Mouse (Mus musculus): ENCODE results near the gene Clic1.

- TF ChIP-seq CTCF (IDR thresholded peaks at IDR 0.05; ENCODE audit: control insufficient read depth, insufficient read depth, low read length) (no peak), POLR2A (IDR thresholded peaks at IDR 0.05; ENCODE audit: borderline replicate concordance, control insufficient read depth, low read depth, low read length) (no peak)
Measured at GRCm38 (mm10) chr17:35031272-35031671, 18.5 kb upstream of the Clic1 start.

All from bone marrow, adult 2 months (tissue).